Mouse (Mus musculus) spleen, postnatal 4 days (tissue): Measurements from ENCODE around the gene Atp13a2.

Experiments
- DNase-seq, 2 experiments: peaks; one replicate each; pipeline ENCODE4 v3.0.0; 2022; ENCODE audit warnings: low spot score in 2 of 2

The Atp13a2 gene

GRCm38 (mm10) chr4:140961467-140962206 is 25.0 kb upstream of the Atp13a2 start:
- peak in 1 of 2 experiments; percentile 31 for DNase-seq

- no peak for DNase-seq
These were observed 24.3 kb upstream of the Atp13a2 start for GRCm38 (mm10) chr4:140962207-140962909.

GRCm38 (mm10) chr4:140962950-140963349 is 23.7 kb upstream of the Atp13a2 start:
- DNase-seq, result peak; percentile 47 to 61

- peak in 1 of 2 experiments; percentile 59 for DNase-seq
These were observed 22.6 kb upstream of the Atp13a2 start for GRCm38 (mm10) chr4:140963941-140964597.

- DNase-seq, result peak; percentile 68 to 82
These were observed 22.1 kb upstream of the Atp13a2 start for GRCm38 (mm10) chr4:140964620-140965019.

- DNase-seq, result no peak
These were observed 19.1 kb upstream of the Atp13a2 start for GRCm38 (mm10) chr4:140967386-140968159.

- no peak for DNase-seq
These were observed 15.0 kb upstream of the Atp13a2 start for GRCm38 (mm10) chr4:140971691-140972090.

GRCm38 (mm10) chr4:140974408-140974807 is 12.3 kb upstream of the Atp13a2 start:
- DNase-seq, result peak in 1 of 2 experiments; percentile 56

- DNase-seq, result no peak
These were observed 11.3 kb upstream of the Atp13a2 start for GRCm38 (mm10) chr4:140975356-140975755.

- peak in 1 of 2 experiments; percentile 59 for DNase-seq
These were observed 9.4 kb upstream of the Atp13a2 start for GRCm38 (mm10) chr4:140977278-140977677.

GRCm38 (mm10) chr4:140977886-140978692 is 8.6 kb upstream of the Atp13a2 start:
- peak in 1 of 2 experiments; percentile 58 for DNase-seq

GRCm38 (mm10) chr4:140981605-140982004 is 5.1 kb upstream of the Atp13a2 start:
- DNase-seq, result no peak

- DNase-seq, result no peak
These were observed 3.9 kb upstream of the Atp13a2 start for GRCm38 (mm10) chr4:140982808-140983207.

- peak; percentile 73 to 83 for DNase-seq
These were observed 3.2 kb upstream of the Atp13a2 start for GRCm38 (mm10) chr4:140983442-140983841.

- DNase-seq, result peak in 1 of 2 experiments; percentile 59
These were observed 2.1 kb upstream of the Atp13a2 start for GRCm38 (mm10) chr4:140984544-140984943.

GRCm38 (mm10) chr4:140986024-140986710 is 506 bp upstream of the Atp13a2 start:
- DNase-seq, result peak in 1 of 2 experiments; percentile 13

GRCm38 (mm10) chr4:140987476-140987875 is 803 bp downstream of the Atp13a2 start:
- no peak for DNase-seq

- peak in 1 of 2 experiments; percentile 45 for DNase-seq
These were observed 2.1 kb downstream of the Atp13a2 start for GRCm38 (mm10) chr4:140988706-140989290.

GRCm38 (mm10) chr4:140989447-140989846 is 2.8 kb downstream of the Atp13a2 start:
- peak in 1 of 2 experiments; percentile 40 for DNase-seq

GRCm38 (mm10) chr4:140992215-140992614 is 5.5 kb downstream of the Atp13a2 start:
- DNase-seq, result no peak
